Mouse (Mus musculus) erythroblast, embryonic 14.5 days (primary cell): ENCODE measurements around the gene Myo1a.

ENCODE experiments used
- GATA1 ChIP-seq: IDR thresholded peaks from 2 replicates; pipeline ENCODE4 v1.6.1; 2012; ENCODE audit warnings: low read length, inconsistent platforms, mixed read lengths
- TAL1 ChIP-seq: IDR thresholded peaks from 3 replicates; pipeline ENCODE4 v1.6.1; 2012; ENCODE audit warnings: low read length, inconsistent platforms, mixed read lengths

DNA sequence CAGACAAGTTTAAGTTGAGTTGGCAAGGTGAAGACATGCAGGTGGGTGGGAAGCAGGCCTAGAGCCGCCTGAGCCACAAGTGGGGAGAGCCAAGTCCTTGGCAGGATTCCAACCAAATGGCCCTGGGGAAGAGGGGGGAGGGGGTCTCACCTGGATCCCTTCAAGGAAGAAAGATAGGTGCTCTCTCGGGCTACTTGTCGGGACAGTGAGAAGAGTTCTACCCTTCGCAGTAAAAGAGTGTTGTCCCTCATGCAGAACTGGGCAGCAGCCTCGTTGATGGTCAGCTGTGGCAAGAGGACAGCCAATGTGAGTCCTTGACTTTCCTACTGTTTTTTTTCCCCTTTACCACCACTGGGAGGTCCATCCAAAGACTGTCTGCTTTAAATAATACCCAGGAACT is 41.4 kb upstream of the Myo1a start:
- no peak for TF ChIP-seq GATA1
- TF ChIP-seq TAL1: no peak
